Mouse (Mus musculus) NIH3T3 (cell line): Measurements from ENCODE around the gene Cib3.

Experiments used
- DNase-seq: peaks from one replicate; pipeline ENCODE4 v3.0.0-alpha.2; 2012; ENCODE audit warnings: low read depth

The Cib3 gene

DNA sequence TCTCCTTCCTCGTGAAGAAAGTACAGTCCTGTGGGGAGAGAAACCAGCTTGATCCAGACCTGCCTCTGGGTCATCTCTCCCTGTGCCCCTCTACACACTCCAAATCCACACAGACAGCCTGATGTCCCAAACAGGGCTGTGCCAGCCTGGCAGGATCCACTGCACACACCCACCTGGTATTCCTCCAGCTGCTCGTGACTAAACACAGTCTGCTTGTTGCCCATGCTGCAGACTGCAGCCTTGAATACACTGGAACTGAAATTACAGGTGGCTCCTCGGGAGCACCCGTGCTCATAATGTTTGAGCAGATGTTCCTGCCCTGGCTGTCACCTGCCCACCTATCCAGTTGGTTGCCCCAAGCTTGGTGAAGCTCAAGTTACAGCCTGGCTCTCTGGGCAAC lies at the start of gene Cib3:
Gene Cib3, minus strand, starts transcription at position 87 of the 400 bp plus-strand sequence.
- DNase-seq = no peak

DNA sequence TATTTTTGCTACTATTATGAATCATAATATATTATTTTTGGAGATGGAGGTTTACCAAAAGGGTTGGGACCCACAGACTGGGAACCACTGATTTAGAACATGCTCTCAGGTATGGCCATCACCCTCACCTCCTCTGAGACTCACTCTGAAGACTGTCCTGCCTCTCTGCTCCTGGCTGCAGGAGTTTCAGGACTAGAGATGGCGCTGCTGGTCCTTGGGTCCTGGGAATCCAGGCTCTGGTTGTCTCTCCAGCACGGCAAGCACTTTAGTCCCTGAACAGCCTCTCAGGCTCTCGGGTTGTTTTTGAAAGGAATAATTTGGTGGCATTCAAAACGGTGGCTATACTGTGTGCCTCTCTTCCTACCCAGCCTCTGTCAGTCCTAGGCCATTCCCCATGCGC lies 49.2 kb upstream of the Cib3 start:
- DNase-seq = peak; percentile 52

DNA sequence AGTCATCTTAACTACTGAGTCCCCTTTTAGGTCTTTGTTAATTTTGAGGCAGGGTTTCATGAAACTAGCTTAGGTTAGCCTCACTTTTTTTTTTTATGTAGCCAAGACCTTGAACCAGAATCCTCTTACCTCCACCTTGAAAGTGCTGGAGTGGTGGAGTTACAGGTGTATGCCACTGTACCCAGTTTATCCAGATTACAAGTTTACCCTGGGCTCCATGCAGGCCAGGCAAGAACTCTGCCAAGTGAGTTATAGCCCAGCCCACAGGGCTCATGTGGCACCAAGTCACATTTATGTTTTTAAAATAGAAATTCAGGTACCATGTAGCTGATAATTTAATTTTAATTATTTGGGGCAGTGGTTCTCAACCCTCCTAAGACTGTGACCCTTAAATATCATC lies 48.8 kb upstream of the Cib3 start:
- no peak for DNase-seq

DNA sequence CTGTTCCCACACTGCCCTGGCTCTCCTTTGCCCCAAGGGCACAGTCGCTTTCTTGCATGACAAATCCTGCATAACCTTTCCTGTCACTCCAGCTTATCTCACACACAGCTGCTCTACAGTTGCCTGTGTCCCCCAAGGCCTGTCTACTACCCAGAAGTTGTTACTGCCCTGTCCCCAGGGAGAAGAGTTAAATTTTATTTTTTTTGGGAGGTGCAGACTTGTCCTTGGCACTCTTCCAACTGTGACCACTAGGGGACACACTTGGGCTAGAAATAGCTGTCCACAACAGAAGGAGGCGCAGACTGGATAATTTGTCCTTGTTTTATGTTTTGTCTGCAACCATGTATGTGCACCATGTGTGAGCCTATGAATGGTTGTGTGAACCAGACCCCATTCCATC lies 48.4 kb upstream of the Cib3 start:
- peak; percentile 72 for DNase-seq

DNA sequence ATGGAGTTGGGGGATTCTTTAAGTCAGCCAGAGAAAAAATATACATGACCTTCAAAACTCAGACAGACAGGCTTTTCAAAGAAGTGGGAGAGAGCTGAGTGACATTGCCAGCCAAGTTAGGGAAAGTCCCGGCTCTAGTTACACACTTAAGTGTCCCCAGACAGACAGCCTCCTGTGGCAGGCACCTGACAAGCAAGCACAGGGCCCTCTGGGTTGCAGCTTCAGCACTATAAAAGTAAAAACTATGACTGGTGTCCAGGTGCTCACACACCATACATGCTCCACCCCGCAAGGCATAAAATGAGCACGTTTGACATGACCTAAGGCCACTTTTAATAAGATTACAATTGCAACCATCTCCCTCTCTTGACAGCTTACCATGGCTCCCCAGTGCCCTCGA lies 47.9 kb upstream of the Cib3 start:
- no peak for DNase-seq

DNA sequence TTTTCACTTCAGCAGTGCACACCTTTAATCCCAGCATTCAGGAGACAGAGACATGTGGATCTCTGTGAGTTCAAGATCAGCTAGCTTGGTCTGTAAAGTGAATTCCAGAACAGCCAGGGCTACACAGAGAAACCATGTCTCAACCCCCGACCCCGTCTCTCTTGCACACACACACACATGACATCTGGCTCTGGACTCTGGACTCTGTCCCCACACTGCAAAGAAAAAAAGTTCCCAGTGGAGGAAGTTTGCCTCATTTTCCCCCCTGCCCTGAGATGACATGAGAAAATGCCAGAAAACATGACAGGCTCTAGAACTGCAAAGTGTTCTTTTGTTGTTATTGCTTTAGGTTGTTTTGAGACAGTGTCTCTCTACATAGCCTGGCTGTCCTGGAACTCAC lies 47.2 kb upstream of the Cib3 start:
- no peak for DNase-seq

DNA sequence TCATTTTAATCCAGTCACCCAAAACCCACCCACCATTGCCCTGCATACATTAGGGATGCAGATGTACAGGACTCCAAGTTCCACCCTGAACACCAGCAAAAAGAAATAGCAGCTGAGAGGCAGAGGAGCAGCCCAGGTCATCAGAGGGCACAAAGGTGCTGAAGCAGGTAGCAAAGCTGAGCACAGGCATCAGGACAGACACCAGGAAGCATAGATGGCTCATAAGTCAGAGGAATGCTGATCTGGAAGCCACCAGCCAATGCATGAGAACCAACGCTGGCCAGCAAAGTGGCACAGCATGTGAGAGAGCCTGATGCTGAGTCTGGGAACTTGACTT lies 45.2 kb upstream of the Cib3 start:
- no peak for DNase-seq

DNA sequence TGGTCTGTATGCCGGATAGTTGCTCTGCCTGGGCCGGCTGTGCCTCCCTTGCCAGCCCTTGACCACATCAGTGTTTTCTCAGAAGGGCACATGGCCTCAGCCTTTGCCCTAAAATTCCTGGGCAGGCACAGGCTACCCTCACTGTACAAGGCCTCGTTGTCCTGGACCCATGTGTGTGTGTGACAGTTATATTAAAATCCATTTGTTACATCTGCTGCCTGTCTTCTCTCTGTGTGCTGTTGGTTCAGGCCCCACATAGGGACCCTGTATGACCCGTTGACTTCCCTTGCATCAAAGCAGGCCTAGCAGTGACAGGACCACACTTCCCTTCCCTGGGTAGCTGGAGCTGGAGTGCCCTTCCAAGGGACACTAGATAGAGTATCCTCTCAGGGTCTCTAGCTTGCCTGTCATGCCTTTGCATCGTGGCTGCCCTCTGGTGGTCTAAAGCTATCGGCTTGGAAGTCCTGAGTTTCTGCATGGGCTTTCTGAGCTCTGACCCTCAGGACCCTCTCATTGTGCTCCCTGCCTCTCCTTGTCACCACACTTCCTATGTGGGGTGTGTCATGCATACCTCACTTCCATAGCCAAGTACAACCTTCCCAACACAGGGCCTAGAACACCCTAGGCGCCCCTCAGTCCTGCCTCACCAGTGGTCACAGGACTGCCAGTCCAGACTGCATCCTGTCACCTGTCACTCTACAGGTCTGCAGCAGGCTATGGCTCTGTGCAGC lies 44.7 kb upstream of the Cib3 start:
- peak; percentile 61 for DNase-seq

DNA sequence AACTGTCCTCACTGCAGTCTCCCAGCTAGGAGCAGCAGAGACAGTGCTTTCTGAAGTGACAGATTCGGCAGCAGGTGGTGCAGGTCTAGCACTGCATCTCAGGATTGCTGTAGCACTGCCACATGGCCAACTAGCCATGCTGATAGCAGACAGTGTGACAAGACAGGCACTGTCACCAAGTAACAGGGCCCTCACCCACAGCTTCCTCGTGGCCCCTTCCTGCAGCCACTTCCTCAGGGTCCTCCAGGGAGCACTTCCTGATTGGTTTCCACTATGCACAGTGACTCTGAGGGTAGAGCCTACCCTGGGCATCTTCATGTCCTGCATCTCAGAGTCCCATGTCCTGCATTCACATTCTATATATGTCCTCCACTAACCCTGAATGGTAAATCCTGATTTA lies 32.0 kb upstream of the Cib3 start:
- DNase-seq = no peak

DNA sequence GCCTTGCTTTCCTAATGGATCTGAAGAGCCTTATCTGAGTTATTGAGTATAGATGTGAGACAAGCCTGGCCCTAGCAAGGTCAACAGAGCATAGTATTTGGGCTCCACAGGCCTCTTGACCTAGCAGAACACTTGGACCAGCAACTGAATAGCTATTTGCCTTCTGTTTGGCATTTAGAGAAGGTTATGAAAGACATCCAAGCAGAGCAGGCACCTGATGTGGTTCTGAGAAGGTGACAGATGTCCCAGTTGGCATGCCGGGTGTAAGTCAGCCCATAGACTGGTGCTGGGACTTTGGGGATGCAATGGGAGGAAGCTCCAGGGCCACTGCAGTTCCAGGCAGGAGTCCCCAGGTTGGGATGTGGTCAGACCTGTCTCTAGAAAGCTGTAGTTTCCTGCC lies 29.6 kb upstream of the Cib3 start:
- no peak for DNase-seq

DNA sequence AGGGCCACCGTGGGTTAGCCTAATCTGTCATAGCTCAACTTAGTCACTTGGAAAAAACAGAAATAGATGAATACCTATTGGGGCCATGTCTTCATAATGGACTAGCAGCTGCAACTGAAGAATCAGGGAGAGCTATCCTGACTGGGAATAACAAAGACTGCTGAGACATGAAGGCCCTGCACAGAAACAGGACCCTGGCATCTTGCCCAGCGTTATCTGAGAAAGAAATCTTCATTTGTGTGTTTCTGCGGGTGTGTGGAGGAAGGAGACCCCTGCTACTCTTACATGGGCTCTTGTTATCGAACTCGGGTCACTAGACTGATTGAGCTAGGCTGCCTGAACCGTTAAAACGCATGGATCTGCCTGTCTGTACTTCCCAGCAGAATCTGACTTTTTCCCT lies 28.3 kb upstream of the Cib3 start:
- no peak for DNase-seq

DNA sequence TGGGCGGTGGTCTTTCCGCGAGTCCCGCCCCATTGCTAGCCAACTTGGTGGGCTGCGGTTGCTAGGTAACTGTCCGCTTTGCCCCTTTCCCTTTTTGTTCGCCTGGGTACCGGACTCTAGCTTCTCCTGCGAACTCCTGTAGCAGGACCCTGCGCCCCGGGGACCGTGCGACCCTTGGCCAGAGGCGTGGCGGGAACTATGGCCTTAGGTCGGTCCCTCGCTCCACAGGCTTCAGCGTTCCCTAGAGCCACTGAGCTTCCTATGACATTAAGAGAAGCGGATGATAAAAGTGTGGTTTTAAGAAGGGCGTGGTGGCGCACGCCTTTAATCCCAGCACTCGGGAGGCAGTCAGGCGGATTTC lies 27.7 kb upstream of the Cib3 start:
- DNase-seq = no peak

DNA sequence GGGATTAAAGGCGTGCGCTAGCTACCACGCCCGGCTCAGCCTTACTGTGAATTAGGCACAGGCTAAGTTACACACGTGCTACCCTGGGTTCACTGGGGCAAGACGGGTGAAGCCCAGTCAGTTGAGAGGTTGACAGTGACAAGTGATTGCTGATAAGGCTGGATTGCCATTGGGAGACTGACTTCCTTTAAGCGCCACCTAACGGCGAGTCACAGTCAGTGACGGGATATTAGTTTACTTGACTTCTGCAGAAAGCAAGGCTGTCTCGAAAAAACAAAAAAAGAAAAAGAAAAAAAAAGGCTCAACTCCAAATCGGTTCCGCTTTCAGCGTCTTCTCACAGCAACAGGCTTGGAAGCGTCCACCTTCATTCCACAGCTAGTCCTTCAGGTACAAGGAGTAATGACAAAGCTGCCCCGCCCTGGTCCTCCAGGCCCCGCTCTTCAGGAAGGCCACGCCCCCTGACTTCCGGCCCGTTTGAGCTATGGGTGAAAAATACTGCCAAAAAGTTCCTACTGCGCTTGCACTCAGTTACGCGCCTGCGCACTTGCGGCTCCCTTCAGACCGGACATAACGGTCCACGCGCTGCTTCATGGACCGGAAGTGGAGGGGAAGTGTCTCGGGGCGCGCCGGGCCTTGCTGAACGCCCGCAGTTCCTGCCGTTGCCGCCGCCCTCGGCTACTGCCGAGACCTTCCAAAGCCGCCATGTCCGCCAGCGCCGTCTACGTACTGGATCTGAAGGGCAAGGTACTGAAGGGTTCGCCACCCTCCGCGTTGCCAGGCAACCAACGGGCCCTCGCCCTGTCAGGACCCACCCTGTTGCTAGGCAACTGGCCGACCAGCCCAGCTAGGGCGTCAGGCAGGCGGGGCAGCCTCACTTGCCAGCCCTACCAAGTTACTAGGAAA lies 27.1 kb upstream of the Cib3 start, which contains the start of gene Ap1m1:
Gene Ap1m1, plus strand, starts transcription at position 520 of the 904 bp plus-strand sequence.
- peak; percentile 99 for DNase-seq

DNA sequence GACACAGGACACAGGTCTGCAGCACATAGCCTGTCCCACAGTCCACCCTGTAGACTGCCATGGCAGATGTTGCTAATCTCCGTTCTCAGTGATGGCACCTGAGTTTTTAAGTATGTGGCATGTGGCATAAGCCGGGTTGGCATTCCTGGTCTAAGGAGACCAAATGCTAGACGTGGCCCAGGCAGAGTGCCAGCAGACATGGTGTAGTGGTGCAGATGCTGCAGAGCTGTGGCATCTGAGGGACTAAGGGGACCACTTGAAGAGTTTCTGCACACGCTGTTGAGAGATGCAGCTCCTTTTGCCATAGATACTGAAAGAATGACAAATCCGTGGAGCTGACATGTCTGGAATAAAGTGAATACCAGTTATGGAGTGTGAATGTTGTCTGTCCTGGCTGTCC lies 10.0 kb upstream of the Cib3 start:
- DNase-seq = no peak

DNA sequence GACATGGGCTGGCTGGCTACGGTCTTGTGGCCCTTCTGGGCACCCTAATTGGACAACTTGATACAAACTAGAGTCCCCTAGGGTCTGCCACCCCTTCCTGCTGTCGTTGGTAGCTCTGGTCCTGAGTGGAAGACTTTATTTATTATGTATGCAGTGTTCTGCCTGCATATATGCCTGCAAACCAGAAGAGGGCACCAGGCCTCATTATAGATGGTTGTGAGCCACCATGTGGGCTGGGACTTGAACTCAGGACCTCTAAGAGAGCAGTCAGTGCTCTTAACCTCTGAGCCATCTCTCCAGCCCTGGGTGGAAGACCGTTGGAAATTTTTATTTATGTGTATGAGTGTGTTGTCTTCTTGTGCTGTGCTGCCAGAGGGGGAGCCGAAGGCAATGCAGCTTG lies 8.1 kb upstream of the Cib3 start:
- DNase-seq = peak; percentile 47

DNA sequence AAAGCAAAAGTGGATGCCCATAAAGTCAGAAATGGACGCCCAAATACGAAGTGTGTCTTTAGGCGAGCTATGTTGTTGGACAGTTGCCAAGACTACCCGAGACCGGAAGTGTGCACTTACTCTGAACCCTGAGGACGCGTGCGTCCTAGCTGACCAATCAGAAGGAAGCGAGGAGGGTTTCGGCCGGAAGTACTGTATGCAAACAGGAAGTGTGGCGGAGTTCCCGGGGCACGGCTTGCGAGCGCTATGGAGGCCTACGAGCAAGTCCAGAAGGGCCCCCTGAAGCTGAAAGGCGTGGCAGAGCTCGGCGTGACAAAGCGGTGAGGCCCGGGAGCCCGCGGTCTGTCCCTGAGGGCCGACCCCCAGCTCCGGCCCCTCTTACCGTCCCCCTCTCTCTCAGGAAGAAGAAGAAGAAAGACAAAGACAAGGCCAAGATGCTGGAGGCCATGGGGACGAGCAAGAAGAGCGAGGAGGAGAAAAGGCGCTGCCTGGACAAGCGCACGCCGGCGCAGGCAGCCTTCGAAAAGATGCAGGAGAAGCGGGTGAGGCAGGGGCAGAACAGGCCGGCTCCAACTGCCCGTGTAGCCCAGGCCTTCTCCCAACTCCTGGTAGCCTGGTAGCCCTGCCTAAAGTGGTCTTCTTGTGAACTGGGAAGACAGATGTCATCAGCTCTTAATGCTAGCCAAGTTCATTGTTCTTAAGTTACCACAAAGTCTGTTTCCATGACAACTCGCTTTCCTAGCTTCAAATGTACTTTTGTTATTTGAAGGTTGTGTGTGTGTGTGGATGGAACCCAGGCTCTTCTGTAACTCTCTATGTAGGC lies 7.1 kb upstream of the Cib3 start, which contains the start of gene Fam32a:
Gene Fam32a, plus strand, starts transcription at position 190 of the 823 bp plus-strand sequence.
- peak; percentile 99 for DNase-seq

DNA sequence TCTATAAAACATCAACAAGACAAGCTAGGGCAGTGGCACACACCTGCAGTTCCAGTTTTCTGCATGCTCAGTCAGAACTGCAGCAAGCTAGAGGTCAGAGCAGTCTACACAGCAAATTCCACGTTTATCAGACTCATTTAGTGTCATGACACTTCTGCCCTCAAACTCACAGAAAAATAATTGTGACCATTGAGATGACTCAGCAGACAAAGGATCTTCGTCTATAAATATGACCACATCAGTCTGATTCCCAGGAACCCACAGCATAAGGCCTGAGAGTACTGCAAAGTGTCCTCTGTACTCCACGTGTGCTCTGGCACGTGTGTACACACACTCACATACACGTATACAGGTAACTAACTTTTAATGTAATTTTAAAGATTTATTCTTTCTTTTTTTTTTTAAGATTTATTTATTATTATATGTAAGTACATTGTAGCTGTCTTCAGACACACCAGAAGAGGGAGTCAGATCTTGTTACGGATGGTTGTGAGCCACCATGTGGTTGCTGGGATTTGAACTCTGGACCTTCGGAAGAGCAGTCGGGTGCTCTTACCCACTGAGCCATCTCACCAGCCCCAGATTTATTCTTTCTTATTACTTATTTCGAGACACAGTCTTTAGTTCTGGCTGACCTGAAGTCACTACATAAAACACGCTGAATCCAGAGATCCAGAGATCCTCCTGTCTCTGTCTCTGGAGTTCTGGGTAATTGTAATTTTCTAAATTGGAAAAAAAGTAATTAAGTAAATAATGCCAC lies 6.3 kb upstream of the Cib3 start:
- no peak for DNase-seq

DNA sequence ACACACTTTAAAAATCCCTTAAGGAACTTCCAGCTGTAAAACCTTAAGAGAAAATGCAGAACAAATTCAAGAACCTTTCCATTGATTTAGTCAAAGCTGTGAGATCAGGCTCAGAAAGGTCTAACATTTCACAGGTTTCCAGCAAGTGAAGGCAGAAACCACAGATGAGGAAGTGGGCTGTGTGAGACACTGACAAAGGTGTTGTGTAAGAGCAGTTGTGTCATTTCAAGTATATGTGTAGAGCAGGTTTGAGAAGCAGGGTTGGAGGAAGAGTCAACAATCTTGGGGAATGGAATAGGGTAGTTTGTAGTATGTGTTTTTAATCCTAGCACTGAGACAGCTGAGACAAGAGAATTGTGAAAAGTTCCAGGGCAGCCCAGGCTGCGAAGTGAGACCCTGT lies 3.2 kb upstream of the Cib3 start:
- DNase-seq = no peak

DNA sequence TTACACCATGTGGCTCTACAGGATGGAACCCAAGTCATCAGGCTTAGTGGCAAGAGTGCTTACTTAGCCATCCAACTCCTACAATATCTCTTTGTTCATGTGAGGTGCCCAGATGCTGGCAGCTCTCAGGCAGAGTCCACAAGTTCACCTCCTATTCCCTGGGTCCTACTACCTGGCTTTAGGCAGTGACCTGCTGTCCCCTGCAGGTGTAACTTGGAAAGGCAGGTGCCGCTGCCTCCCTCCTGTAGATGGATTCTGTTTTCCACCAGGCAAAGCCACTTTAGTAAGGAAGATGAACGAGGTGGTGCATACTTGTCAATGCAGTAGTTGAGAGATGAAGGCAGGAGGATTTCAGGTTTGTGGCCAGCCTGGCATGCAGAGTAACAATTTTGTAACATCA lies 2.4 kb upstream of the Cib3 start:
- peak; percentile 52 for DNase-seq

DNA sequence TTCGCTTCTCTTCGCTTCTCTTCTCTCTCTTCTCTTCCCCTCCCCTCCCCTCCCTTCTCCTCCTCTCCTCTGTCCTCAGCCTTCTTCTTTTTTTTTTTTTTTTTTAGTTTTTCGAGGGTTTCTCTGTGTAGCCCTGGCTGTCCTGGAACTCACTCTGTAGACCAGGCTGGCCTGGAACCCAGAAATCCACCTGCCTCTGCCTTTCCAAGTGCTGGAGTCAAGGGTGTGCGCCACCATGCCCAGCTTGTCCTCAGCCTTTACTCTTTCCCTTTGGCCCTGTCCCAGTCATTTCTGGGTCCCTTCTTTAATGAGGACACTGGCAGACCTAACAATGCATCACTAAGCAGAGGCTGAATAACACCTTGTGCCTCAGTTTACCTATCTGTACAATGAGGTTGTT lies 899 bp upstream of the Cib3 start, which contains the start of gene Gm11034:
Gene Gm11034, minus strand, starts transcription at position 101 of the 400 bp plus-strand sequence.
- no peak for DNase-seq

DNA sequence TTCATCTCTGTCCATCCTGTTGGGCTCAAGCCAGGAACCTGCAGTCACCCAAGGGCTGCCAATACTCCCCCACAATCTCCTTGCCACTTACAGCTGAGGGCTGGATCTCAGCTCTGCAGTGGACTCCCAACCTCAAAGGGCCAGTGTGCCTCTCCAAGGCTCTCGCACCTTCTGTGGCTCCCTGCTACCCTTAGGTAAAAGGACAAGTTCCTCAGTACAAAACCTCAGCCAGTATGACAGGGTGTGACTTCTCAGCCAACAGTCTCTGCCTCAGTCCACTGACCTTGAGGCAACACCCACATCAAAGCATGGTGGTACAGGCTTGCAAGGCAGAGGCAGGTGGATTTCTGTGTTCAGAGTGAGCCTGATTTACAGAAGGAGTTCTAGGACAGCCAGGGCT lies 791 bp downstream of the Cib3 start:
- no peak for DNase-seq

DNA sequence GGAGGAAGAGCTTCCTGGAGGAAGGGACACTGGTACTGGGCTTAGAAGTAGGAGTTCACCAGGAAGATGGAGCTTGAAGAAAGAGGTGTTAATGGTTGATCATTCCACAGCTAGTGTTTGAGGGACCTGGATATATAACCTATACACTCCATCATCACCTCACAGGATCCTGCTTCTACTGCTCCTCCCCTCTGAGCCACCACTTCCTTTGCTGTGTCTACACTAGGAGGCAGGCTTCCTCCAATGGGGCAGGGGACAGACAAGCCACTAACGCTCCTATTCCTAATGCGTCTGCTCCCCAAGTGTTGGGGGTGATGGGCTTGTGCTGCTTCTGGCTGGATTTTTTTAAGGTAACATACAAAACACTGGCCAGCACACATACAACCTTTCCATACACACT lies 1.9 kb downstream of the Cib3 start:
- DNase-seq = no peak
